Mouse (Mus musculus) bone marrow macrophage, adult 2 months (primary cell): ENCODE measurements around the gene Krt28. TPM values are rescaled to one million over a fixed set of nuclear protein-coding genes. Genes with fewer than 3 reads are reported as not detected.

Experiments used
- H3K27ac ChIP-seq: 2 replicates; pipeline ENCODE4 v1.5.1; 2012; ENCODE audit warnings: low read depth, low read length; ENCODE audit not compliant: insufficient read depth
- H3K4me1 ChIP-seq: 2 replicates; pipeline ENCODE4 v1.6.1; 2012; ENCODE audit warnings: low read length; ENCODE audit not compliant: control insufficient read depth, insufficient read depth
- H3K4me3 ChIP-seq: 2 replicates; pipeline ENCODE4 v1.5.1; 2012; ENCODE audit warnings: mild to moderate bottlenecking, low read length, moderate library complexity; ENCODE audit not compliant: insufficient read depth
- CTCF ChIP-seq: IDR thresholded peaks from 2 replicates; pipeline ENCODE4 v1.5.1; 2012; ENCODE audit warnings: low read depth, mild to moderate bottlenecking, low read length, moderate library complexity
- POLR2A ChIP-seq: IDR thresholded peaks from 2 replicates; pipeline ENCODE4 v1.6.1; 2012; ENCODE audit warnings: mild to moderate bottlenecking, low read depth, low read length, borderline replicate concordance
- polyA plus RNA-seq: library from polyadenylated mRNA; stranded (reverse); fragments of >200 nt; gene quantifications from 2 replicates; pipeline ENCODE4 v1.2.4, GENCODE M21; 2012; ENCODE audit not compliant: missing spikeins, insufficient read depth, insufficient read length

The Krt28 gene
- polyA plus RNA-seq, 1 experiment: not detected

GRCm38 (mm10) chr11:99319127-99319526 is 55.6 kb downstream of the Krt28 start:
- H3K27ac ChIP-seq: no peak overlapping the region
- TF ChIP-seq CTCF (no peak), POLR2A (no peak)
- no peaks in the 10 kb centered on the region for H3K4me1 ChIP-seq
- H3K4me3 ChIP-seq: no peak overlapping the region

GRCm38 (mm10) chr11:99316543-99316942 is 58.2 kb downstream of the Krt28 start:
- Histone ChIP-seq H3K4me1 (no peaks in the 10 kb centered on the region), H3K4me3 (no peak overlapping the region), H3K27ac (no peak overlapping the region)
- TF ChIP-seq POLR2A: no peak
- no peak for TF ChIP-seq CTCF

Other genes with a start within 250 kb of the Krt28 start
- 0.68 TPM in 1 of 2 replicates, not detected in the other for gene Ccr7, start 219.8 kb downstream of the Krt28 start, polyA plus RNA-seq
- gene Smarce1, start 143.9 kb downstream of the Krt28 start, polyA plus RNA-seq: 98.6 and 111 TPM in 2 replicates
- not detected in 2 replicates for gene Krt222, start 130.8 kb downstream of the Krt28 start, polyA plus RNA-seq
- gene Krt24, start 89.6 kb downstream of the Krt28 start, polyA plus RNA-seq: not detected in 2 replicates
- not detected in 2 replicates for gene Krt25, start 52.0 kb downstream of the Krt28 start, polyA plus RNA-seq
- not detected in 2 replicates for gene Krt26, start 36.9 kb downstream of the Krt28 start, polyA plus RNA-seq
- gene Krt27, start 23.8 kb downstream of the Krt28 start, polyA plus RNA-seq: not detected in 2 replicates
- 5.0 and 6.4 TPM in 2 replicates for gene Krt10, start 14.5 kb upstream of the Krt28 start, polyA plus RNA-seq
- not detected in 2 replicates for gene Krt12, start 47.4 kb upstream of the Krt28 start, polyA plus RNA-seq
- gene Krt20, start 63.2 kb upstream of the Krt28 start, polyA plus RNA-seq: not detected in 2 replicates
- gene Krt23, start 118.2 kb upstream of the Krt28 start, polyA plus RNA-seq: not detected in 2 replicates
- gene Krt39, start 146.4 kb upstream of the Krt28 start, polyA plus RNA-seq: not detected in 2 replicates
- not detected in 2 replicates for gene Krt40, start 168.3 kb upstream of the Krt28 start, polyA plus RNA-seq
- gene Krtap3-3, start 176.0 kb upstream of the Krt28 start, polyA plus RNA-seq: not detected in 2 replicates
- not detected in 2 replicates for gene Krtap3-2, start 181.9 kb upstream of the Krt28 start, polyA plus RNA-seq
- not detected in 2 replicates for gene Gm11939, start 184.6 kb upstream of the Krt28 start, polyA plus RNA-seq
- not detected in 2 replicates for gene Krtap3-1, start 191.7 kb upstream of the Krt28 start, polyA plus RNA-seq
- not detected in 2 replicates for gene Krtap1-5, start 206.1 kb upstream of the Krt28 start, polyA plus RNA-seq
- gene Krtap1-4, start 208.8 kb upstream of the Krt28 start, polyA plus RNA-seq: not detected in 2 replicates
- not detected in 2 replicates for gene Krtap1-3, start 216.4 kb upstream of the Krt28 start, polyA plus RNA-seq
- not detected in 2 replicates for gene Krtap9-3, start 223.2 kb upstream of the Krt28 start, polyA plus RNA-seq
- gene Gm11938, start 228.4 kb upstream of the Krt28 start, polyA plus RNA-seq: not detected in 2 replicates
- not detected in 2 replicates for gene Gm11937, start 235.3 kb upstream of the Krt28 start, polyA plus RNA-seq
- gene Krtap2-4, start 239.9 kb upstream of the Krt28 start, polyA plus RNA-seq: not detected in 2 replicates
- gene Gm11562, start 245.5 kb upstream of the Krt28 start, polyA plus RNA-seq: not detected in 2 replicates